Mouse (Mus musculus): ENCODE results near the gene Henmt1.

The Henmt1 gene

DNA sequence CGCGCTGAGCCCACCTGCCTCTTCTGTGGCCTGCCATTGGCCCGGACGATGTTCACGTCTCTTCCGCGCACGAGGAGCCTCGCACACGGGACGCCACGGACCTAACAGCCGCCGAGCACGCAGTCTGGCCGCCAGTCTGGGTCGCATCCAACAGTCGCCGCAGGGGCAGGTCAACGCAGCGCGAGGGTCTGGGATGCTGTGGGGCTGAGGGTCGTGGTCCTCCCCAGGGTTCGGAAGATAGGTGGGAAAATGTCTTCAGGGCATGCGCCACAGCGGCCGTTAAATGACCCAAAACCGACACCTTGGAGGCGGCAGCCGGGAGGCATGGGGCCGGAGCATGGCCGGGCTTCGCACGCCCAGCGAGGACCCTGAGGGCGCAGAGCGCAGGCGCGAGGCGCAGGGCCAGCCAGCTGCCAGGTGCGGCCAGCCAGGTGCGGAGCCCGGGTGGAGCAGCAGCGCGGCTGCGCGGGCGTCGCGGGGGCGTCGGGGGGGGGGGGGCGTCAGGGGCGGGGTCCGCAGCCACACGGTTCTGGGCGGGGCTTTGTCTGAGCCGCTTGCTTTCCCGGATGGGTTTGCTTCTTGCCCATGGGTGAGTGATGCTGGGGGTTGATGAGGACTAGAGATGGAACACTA, 444 bp downstream of the Henmt1 start, which contains the start of gene Gm9857:
Gene Gm9857, minus strand, starts transcription at position 445 of the 633 bp plus-strand sequence.
- no peak for DNase-seq (ENCODE audit: low spot score)

DNA sequence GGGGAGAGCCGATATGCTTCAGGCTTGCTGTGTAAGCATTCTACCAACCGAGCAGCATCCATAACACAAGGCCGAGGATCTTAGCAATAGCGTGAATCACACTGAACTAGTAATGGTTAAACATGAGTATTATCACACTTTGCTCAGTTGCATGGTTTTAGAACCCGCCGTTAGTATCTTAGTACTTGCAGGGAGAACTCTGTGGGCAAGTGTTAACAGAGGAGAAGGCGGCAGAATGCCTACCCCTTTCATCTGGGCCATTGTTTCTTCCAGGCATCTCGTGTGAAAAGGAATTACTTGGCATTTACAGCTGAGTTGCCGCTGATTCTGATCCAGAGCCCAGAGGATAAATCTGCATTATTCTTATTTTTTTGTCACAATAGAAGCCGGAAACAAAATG, 1.3 kb downstream of the Henmt1 start:
- DNase-seq (ENCODE audit: low spot score), result no peak

DNA sequence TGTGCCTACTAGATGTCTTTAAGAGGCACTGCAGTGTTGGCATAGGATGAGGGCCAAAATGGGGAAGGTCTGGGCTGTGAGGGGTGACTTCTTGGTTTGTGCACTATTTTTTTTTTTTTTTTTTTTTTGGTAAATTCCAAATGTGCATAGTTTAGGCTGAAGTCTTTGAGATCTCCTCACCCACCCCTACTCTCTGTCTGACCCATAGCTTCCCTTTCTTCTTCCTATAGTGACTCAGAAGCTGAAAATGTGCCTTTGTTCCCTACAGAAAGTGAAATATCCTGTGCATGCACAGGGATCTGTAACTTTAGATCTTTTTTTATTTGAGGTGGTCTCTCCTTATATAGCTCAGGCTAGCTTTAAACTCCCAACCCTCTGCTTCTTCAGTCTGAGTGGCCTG, 18.3 kb downstream of the Henmt1 start:
- no peak for DNase-seq (ENCODE audit: low spot score)

DNA sequence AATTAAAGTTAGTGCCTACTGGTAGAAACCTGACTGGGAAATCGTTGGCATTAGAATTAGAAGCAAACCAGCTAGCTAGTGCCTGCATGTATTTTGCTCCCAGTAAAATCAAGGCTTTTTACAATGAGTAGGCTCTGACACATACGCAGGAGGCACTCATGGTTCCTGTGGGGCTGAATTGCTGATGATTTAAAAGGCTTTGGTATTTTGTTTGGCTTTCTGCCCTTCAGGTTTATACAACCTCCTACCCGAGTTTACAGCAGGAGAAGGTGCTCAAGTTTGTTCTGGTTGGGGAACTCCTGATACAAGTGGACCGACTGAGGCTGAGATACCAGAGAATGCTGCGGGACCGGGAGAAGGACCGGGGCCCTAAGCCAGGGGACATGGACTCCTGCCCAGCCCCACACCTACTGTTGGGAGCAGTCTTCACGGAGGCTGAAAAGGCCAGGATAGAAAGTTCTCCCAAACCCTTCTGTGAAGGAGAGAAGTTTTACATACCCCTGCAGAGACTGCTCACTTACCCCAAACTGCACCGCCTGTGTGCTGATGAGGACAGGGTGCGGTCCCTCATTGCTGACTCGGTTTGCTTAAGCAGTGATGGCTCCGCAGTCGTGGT, 20.1 kb downstream of the Henmt1 start:
- no peak for DNase-seq (ENCODE audit: low spot score)

DNA sequence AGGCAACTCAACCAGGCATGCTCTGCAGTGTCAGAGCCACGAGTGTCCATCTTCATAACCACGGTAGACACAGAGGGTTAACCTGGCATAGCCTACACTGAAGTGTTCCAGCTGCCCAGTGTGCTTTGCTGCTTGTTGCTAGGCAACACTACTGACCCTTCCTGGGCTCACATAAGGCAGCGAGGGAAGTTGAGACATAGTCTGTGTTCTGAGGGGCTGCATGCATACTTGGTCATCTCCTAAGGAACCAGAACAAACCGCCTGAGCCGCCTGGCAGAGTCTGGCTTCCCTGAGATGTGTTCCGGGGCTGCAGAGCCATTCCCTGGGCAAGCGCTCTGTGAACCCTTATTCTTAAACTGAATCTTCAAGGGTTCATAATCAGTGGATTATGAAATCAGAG, 21.6 kb downstream of the Henmt1 start:
- no peak for DNase-seq (ENCODE audit: low spot score)

DNA sequence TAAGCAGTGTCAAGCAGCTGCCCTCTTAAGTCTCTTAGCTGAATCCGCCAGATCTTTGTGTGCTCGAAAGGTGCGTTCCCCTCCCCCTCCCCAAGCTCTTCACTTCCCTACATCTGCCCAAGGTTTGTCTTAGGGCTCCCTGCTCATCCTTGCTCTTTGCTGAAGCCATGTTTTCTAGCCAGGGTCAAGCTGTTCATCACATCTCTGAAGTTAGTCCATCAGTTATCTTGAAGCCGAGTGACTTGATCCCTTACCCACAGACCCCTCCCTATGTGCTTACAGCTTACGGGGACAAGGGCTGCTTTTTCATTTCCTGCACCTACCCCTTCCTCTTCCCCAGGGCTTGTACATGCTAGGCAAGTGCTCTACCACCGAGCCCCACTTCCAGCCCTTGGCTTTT, 22.0 kb downstream of the Henmt1 start:
- no peak for DNase-seq (ENCODE audit: low spot score)

DNA sequence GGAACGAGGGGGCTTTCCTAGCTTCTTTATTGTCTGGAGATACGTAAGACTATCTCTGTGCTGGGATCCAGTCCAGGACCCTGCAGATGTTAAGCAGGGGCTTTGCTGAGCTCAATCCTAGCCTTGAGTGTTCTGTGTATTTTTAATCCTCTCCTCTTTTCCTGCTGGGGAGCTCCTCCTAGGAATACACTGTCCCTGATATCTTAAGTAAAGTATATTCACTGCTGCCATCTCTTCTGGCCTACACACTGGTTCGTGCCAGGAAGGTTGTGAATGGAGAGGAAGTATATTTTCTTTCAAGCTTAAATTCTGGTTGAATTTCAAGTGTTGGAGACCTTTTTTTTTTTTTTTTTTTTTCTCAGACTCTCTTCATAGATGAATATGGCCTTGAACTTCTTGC, 23.6 kb downstream of the Henmt1 start:
- DNase-seq (ENCODE audit: low spot score), result no peak

DNA sequence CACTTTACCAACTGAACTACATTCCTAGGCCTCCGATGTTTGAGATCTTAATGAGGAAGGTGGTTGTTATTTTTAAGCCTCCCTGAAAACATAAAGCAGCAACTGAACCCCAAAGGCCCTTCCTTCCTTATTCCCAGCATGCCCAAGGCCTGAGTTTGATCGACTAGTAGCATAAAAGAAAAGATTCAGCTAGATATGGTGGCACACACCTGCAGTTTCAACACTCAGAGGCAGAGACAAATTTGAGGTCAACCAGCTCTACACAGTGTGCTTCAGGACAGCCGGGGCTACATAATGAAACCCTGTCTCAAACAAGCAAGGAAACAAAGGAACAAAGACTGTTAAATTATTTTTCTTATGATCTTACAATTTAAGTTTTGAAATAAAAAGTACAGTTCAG, 24.1 kb downstream of the Henmt1 start:
- no peak for DNase-seq (ENCODE audit: low spot score)

DNA sequence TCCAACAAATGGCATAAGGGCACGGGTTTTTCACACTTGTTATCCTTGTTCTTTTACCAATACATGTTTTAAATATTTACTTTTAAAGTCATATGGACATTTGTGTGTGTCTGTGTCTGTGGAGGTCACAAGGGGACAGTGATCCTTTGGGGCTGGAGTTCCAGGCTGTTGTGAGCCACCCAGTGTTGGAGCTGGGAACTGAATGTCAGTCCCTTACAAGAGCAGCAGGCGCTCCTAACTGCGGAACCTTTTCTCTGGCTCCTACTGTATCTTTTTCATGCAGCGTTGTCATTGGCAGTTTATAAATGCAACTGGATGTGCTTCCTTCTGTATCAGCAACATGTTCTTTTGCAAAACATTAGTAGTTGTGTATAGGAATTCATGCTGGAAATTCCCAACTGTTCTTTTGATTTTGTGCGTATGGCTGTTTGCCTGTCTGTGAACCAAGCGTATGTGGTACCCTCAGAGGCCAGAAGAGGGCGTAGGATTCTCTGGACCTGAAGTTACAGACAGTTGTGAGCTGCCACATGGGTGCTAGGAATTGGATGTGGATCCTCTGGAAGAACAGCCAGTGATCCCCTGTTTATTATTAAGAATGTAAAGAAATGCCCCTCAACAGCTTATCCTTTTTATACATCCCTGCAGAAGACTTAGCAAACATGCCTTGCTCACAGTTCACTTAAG, 24.8 kb downstream of the Henmt1 start:
- no peak for DNase-seq (ENCODE audit: low spot score)

DNA sequence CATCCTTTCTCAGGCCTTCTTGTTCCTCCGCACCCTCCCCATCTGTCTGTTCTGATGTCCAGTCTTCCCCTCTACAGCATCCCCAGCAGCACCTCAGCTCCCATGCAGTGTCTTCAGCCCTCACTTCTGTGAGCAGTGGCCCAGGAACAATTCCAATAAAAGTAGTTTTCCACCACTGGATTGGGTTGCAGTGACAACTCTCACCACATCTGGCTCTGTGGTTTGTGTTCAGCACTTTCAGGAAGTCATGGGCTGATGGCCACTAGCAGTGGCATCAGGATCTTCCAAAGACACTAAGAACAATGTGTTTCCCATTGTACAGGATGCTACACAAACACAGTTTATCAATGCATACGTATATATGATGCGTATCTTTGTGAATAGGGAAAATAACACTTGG, 26.4 kb downstream of the Henmt1 start:
- no peak for DNase-seq (ENCODE audit: low spot score)

DNA sequence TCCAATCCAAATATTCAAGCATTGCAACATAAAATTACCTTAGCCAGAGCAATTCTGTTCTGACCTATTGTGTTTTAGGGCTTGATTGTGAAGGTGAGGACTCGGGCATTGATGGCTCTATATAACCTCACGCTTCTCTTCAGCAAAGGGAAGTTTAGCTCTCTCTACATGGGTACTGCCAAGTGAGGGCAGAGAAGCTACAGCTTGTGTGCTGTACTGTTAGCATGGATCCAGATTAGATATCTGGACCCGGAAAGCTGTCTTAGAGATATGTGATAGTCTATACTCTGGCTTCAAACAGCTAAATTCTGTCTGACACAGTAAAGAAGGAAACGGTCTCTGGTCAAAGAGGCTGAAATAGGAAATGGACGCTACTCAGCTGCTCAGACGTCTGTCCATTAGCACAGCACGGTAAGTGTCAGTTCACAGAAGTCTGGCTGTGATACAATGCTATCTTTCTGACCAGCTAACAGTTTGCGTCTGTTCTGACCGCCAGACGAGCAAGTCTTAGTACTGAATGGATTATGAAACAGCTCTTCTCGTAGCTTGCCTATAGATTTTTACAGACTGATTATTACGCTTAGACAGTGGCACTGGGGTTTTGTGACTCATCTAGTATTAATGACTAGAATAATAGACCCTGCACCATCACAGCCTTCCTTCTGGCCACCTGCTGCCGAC, 34.4 kb downstream of the Henmt1 start:
- no peak for DNase-seq (ENCODE audit: low spot score)

DNA sequence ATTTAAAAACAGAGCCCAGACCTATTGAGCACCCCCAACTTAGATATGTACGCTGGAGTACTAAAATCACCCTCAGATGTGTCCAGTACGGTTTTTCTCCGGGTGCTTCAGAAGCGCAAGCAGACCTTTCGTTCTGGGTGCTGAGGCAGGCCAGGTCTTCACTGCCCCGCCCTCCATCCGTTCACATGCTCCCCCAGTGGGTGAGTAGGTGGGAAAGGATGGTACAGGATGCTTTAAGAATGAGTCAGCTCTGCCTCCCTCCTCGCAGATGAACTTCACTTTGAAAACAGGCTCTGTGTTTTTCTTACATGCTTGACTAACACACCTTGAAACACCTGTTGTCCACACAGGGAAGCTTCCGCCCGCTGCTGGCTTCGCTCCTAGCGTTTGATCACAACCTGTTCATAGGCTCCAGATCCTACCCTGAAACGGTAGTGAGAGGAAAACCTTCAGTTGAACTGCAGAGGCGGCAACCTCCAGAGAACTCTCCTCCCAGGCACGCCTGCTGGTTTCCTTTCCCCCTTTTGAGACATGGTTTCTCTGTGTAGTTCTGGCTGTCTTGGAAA, 35.3 kb downstream of the Henmt1 start:
- no peak for DNase-seq (ENCODE audit: low spot score)

DNA sequence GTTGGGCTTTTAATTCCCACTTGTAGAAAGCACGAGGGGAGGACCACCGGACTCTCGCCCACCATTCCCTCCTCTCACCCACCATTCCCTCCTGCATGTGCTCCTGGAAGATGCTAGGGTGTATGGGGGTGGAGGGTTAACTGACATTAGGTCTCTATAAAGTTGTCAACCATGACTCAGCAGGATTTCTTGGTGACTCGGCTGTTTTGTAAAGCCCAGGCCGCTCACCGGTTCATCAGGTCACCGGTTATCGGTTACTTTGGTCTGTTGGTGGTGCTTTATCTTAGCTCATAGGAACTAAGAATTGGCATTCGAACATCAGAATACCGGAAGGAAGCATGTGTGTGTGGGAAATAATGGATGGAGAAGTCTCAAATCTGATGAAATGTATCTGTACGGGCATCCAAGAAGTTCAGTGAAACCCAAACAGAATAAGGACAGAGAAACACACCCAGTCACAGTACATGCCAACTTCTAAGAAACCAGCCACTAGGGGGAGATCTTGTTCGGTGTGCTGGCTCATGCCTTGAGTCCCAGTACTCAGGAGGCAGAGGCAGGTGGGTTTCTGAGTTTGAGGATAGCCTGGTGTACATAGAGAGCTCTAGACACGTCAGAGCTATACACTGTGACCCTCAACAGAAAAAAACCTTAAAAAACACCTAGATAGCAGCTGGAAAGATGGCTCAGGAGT, 37.8 kb downstream of the Henmt1 start:
- DNase-seq (ENCODE audit: low spot score), result no peak

DNA sequence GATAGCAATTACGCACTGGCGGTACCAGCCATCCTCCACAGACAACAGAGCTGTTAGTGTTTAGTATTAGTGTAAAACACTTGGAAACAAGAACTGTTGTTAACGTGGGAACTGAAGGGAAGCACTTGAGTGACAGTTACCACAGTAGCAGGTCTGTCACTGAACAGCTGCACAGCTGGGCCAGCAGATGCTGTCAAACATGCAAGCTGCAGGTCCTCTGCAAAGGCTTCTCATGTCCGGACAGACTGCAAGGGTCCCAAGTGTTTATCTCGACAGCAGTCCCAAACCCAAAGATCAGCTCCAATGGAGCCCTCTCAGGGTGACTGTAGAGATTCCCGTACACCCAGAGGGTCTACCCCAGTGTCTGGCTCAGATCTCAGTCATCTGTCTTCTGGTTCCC, 42.3 kb downstream of the Henmt1 start:
- DNase-seq (ENCODE audit: low spot score), result no peak

DNA sequence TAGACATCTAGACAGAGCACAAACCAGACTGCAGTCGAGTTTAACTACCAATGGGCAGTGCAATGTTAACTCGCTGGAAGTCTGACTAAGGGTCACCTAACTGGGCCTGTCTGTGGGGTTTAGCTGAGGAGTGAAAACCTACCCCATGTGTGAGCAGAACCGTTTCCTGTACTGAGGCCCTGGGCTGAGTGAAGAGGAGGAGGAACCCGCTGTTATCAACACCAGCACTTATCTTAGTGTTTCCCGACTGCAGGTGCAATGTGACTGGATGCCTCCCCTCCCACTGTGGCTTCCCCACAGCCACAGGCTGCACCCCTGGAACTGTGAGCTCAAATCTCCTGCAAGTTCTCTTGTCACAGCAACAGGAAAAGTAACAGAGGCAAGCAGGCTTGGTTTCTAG, 44.3 kb downstream of the Henmt1 start:
- DNase-seq (ENCODE audit: low spot score), result no peak

DNA sequence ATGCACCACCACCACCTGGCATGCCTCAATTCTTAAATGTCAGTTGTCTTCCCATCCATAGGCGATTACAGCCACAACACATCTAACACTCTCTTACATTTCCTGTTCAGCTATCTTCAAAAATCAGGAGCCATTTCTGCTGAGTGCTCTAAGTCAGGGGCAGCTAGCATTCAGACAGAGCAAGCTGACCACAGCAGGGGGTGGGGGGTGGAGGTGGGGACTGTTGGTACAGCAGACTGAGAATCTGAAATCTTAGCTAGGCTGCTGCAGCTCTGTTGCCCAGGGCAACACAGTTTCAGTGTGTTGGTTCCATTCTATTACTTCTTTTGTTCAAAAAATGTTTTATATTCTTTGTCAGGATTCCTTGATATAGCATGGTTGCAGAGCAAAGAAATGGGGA, 46.9 kb downstream of the Henmt1 start:
- no peak for DNase-seq (ENCODE audit: low spot score)

DNA sequence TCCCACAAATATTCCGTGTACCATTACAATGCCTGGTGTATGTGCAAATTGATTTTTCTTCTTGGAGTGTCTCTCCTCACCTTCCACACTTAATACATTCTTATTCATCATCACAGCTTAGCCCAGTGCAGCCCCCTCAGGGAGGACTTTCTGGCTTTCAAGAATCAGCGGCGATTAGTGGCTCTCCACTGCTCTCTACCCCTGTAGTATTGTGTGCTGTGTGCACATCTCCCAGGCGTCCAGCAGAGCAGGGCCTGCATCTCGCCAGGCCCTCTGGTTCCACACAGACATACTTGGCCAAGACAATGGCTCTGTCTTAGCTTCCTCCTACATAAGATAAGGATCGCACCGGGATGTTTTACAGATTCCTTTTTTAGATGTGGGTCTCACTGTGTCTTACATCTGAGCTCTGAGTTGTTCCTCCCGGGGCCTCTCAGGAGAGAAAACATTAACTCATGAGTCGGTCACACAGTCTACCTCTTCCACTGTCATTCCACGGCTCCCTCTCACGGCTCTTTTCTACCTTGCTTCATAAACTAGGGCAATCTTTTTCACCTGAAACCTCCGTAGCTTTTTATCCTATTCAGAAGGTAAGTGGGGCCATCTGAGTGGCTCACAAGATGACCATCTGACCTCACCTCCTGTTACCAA, 47.5 kb downstream of the Henmt1 start:
- no peak for DNase-seq (ENCODE audit: low spot score)

DNA sequence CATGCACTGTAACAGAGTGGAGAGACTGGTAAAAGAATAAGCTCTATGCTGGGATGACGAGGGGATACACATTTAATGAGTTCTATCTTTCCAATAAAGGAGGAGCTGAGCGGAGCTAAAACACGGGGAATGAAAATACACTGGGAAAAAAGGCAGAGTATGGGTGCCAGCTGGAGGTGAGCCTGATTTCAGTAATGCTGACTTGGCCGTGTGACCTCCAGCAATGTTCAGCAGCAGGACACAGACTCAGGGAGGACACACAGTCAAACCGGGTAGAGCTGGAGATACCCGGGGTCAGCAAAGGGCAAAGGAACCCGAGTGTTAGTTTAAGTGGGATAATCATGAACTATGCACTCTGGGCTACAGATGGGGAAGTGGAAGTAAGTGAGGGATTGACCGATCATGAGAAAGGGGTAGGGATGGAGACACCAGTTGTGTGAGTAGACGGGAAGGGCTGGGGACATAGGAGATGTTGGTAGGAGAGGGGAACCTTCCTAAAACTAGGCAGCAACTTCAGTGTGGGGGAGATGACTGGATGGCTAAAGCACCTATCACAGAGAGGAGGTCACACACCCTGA, 50.4 kb downstream of the Henmt1 start:
- DNase-seq (ENCODE audit: low spot score), result no peak

DNA sequence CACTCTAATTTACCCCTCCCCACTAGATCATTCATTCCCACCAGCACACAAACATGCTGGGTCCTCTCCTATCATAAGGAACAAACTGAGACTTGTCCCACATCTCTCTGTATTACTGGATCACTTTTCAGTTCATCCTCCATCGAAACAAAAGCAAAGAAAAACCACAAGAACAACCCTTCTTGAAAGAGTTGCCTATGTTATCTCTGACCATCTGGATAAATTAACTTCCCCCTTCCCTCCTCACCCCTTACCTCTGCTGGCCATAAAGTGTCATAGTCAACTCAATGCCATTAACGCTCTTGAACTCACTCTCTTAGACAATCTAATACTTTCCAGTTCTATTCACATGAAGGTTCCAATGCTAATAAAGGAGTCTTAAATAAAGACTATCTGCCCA, 54.8 kb downstream of the Henmt1 start:
- DNase-seq (ENCODE audit: low spot score), result no peak

DNA sequence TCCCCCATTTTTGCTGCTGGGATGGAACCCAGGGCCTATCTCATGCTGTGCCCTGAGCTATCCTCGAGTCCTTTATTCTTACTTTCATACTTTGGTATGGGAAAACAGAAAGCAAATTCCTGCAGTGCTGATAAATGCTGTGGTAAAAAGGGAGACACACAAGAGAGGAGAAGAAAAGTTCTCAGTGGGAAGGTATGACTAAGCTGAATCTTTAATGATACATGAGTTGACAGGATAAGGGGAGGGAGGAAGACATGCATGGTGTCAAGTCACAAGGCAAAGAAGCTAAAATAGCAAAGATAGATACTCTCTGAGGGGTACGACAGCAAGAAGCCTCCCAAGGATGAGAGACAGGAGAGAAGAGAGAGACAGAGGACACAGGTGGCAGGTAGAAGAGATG, 55.7 kb downstream of the Henmt1 start:
- no peak for DNase-seq (ENCODE audit: low spot score)

DNA sequence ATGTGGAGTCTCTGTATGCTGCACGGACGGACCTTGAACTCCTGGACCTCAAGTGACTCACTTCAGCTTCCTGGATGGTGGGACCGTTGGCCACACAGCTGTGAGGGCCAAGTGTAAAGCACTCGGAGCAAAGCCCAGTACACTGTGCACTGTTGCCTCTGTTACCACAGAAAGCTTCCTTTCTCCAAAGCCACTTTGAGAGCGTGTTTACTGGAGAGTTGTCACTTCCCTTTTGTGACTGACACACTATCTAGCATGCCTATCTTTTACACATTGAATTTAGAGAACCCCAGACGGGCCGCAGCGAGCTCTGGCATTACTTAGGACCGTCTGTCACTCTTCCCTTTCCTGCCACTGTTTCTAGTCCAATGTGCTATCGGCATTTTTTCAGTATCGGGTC, 57.6 kb downstream of the Henmt1 start:
- DNase-seq (ENCODE audit: low spot score), result no peak
